Mouse (Mus musculus): ENCODE results near the gene Stk31. TPM values are rescaled to one million over a fixed set of nuclear protein-coding genes. Genes with fewer than 3 reads are reported as not detected.
"Not testable (repeated sequence)": the region's sequence is repeated elsewhere in the genome, so short reads cannot be mapped to it uniquely, and the experiment has no call there.

Stk31 gene
- total RNA-seq (2021): under 1 TPM; 0.16 to 0.23 TPM
- long read RNA-seq, experiment 1: 0 reads
- long read RNA-seq, experiment 2: 0 reads

DNA sequence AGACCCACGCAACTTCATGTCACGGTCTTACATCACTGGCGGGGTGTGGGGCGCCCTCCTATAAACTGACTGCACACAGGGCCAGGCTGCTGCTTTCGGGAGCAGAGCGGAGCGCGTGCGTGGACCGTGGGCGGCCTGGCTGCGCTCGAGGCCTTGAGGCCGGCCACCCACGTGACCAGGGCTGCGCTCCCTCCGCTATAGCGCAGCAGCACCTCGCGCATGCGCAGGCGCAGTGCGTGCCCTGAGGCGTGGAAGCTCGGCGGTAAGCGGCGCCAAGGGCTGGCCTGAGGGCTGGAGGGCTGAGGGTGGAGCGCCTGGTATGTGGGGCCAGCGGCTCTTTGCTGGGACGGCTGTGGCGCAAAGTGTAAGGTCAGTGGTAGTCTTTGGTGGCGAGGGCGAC is at the start of gene Stk31:
Gene Stk31, plus strand, starts transcription at position 289 of the 400 bp plus-strand sequence.
- intact Hi-C loops (cut with DNase I; ENCODE audit: low total_unique reads): loop anchor here (5.0 to 10.0 kb wide), 3 partner anchors 123 to 351 kb away; no protein-coding TSS in a partner anchor
- peak; percentile 33 for DNase-seq

DNA sequence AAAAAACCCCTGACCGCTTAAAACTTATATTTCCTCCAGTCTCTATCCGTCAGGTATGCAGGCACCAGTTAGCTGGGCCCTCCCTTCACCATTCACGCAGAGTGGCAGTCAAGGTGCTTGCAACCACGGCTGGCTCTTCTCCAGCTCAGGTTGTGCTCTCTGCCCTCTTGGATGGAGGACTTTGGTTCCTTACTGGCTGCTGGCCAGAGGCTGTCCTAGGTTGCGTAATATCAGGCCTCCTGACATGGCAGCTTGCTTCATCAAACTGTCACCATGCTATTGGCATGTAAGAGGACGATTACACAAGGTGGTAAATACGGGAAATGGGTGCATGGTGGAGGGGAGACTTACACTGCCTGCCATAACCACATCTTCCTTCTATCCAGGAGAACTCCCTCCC is 45.6 kb upstream of the Stk31 start:
- intact Hi-C loops (cut with DNase I; ENCODE audit: low total_unique reads): no loop called here
- DNase-seq: no peak

DNA sequence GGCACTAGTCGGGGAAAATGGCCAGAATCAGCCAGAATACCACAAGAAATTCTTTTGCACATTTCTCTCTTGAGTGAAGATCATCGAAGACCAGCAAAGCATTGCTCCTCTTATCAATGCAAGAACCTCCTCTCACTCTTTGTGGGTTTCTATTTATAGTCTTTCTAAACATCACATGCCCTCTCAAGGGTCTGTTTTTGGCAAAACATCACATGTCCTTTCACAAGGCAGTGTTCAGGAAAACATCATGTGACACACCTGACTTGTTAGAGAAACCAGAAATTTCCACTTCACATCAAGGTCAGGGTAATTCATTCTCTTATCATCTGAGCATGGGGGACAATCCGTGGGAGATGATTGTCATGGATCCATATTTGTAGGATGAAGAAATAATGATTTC is 40.8 kb upstream of the Stk31 start:
- no peak for DNase-seq
- intact Hi-C loops (cut with DNase I; ENCODE audit: low total_unique reads): no loop called here

DNA sequence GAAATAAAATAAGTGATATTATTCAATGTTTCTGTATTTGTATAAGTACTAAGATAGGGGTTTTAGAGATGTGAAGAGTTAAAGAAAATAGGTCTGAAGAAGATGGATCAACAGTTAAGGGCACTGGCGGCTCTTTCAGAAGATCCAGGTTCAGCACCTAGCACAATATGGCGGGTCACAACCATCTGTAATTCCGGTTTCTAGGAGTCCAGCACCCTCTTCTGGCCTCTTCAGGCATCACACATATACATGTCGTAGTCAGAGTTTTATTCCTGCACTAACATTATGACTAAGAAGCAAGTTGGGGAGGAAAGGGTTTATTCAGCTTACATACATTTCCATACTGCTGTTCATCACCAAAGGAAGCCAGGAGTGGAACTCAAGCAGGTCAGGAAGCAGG is 40.2 kb upstream of the Stk31 start:
- DNase-seq: no peak
- intact Hi-C loops (cut with DNase I; ENCODE audit: low total_unique reads): no loop called here

DNA sequence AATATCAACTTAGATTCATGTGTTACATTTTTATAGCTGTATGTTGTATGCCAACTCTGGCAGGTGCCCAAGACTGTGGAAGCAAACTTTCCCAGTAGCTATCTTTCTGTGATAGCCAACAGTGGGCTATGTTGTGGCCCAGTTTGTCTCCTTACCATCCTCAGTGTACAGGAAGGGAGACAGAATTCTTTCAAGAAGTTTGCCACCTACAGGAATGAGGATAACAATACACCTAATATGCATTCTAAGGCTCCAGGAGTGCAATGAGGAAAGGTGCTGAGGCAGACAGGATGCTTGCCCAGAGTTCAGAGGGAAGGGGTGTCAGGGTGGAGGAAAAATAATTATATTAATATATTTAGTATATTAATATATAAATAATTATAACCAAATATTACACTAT is 35.0 kb upstream of the Stk31 start:
- DNase-seq: no peak
- intact Hi-C loops (cut with DNase I; ENCODE audit: low total_unique reads): no loop called here

DNA sequence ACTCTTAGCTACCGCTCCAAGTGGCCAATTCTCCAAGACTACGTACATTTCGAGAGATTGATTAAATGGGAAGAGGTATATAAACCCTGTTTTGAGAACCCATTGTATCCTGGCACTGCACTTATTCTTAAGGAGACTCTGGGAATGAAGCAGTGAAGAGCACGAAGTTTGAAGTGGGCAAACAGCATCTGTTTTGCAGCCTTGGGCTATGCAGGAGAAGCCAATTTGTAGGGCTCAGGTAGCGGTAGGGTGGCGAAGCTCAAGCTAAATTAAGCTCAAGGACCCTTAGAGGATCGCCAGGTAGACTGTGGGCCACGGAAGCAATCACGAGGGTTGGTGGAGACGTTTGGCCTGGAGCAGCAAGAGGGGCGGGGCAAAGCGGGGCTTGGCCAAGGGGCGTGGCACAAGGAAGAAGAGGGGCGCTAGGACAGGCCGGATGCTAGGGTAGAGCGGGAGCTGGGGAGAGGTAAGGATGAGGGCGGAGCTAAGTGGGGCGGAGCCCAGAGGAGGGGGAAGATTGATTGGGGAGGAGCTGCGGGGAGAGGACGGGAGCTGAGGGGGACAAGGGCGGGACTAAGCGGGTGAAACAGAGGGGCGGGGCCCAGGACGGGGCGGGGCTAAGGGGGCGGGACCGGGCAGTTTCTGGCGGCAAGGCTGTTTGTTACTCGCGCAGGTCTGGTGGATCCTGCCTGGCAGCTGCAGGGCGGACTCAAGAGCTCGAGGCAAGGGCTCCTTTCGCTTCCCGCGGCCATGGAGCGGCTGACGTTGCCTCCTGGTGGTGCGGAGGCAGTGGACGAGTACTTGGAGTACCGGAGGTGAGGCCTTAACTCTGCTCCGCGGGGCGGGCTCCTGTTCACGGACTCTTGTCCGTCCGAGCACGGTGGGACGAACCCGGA is 28.0 kb upstream of the Stk31 start, which contains the start of gene Fam221a:
Gene Fam221a, plus strand, starts transcription at position 581 of the 896 bp plus-strand sequence.
- intact Hi-C loops (cut with DNase I; ENCODE audit: low total_unique reads): no loop called here

DNA sequence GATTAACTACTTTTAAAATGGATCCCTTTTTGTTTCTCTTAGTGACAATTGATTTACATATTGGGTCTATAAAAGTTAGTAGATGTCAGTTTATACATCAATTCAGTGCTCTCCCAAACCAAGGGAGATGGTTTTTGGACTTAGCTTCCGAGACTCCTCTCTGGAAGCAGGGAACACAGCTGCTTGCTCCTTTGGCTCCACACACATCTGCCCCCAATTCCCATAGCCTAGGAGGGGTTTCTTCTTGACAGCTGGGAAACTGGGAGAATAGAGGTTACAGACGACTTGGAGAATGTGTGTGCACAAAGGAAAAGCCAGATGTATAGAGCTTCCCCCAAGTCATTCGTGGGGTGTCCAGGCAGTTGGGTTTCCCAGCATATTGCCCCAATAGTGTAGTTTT is 27.2 kb upstream of the Stk31 start:
- DNase-seq: no peak

More for the DNA sequence above, 28.0 kb upstream of the Stk31 start, which contains the start of gene Fam221a:
- DNase-seq: peak; percentile 73

DNA sequence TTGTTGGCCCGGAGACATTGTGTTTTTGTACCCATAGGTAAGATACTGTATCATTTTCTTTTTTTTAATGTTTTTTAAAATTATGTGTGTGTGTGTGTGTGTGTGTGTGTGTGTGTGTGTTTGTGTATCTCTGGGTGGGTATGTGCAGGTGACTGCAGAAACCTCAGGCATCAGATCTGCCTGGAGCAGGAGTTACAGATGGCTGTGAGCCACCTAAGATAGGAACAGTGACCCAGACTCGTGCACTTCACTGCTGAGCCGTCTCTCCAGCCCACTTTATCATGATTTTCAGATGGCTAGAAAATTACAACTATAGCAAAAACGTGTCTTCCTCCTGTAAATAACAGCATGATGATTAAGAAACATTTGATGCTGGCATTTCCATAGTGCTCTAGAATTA is 22.7 kb upstream of the Stk31 start:
- no peak for DNase-seq
- intact Hi-C loops (cut with DNase I; ENCODE audit: low total_unique reads): no loop called here

More for the DNA sequence above, 27.2 kb upstream of the Stk31 start:
- intact Hi-C loops (cut with DNase I; ENCODE audit: low total_unique reads): no loop called here

DNA sequence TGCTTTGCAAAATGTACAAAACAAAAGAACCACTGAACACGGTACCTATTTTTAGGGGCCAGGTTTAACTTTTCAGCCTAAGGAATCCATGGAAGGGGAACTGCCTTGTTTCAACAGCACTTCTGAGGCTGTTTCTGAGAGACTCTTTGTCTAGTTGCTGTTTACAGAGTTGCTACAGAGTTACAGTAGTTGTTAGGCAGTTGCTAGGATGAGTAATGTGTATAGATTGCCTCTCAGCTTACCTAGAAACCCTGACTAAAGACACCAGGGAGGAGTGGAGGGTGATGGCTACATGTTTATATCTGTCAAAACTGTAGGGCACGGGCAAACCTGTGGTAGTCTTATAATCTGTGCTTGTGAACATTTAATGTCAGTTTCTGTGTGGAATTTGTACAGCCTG is 21.5 kb upstream of the Stk31 start:
- DNase-seq: no peak
- intact Hi-C loops (cut with DNase I; ENCODE audit: low total_unique reads): no loop called here

DNA sequence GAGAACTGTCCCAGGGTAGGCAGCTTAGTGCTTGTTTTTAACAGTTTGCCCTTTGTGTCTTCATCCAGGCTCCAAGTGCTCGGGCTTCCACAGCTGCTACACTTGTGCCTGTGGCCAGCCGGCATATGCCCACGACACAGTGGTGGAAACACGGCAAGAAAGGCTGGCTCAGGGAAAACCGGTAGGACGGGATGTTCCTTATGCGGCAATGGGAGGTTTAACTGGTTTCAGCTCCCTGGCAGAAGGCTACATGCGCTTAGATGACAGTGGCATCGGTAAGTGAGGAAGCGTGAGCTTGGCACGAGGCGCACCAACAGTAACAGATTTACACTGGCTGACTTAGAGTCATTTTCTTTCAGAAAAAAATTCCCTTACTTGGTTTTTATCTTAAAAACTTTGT is 17.1 kb upstream of the Stk31 start:
- no peak for DNase-seq
- intact Hi-C loops (cut with DNase I; ENCODE audit: low total_unique reads): no loop called here

DNA sequence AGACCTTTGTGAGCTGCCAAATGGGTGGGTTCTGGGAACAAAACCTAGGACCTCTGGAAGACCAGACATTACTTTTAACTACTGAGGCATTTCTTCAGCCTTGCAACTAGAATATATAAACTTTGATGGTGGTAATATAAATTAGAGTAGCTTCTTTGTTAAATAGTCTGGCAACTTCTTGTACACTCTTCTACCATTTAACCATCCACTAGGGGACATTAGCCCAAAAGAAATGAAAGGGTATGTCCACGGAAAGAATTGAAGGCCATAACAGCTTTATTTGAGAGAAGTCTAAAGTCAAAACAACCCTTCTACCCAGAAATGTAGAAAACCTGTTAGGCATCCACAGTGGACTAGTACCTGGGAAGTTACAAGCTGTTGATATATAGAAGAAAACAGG is 1.1 kb upstream of the Stk31 start:
- no peak for DNase-seq
- intact Hi-C loops (cut with DNase I; ENCODE audit: low total_unique reads): loop anchor here (10.0 kb wide), 1 partner anchor 349 kb away; no protein-coding TSS in a partner anchor

DNA sequence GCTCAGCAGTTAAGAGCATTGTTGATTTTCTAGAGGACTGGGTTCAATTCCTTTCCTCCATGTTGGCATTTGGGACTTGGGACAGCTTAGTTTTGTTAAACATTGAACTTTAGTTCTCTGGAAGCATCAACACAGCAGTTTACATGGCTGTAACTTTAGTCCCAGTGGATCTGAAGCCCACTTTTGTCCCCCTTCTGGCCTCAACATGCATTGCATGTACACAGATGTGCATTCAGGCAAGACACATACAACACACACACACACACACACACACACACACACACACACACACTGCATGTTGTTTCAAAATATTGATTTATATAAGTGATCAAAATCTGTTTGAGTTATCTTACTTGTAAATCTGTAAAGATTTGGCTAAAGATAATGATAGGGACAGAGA is 2.1 kb downstream of the Stk31 start:
- no peak for DNase-seq
- intact Hi-C loops (cut with DNase I; ENCODE audit: low total_unique reads): loop anchor here (5.0 to 10.0 kb wide), 3 partner anchors 125 to 353 kb away; no protein-coding TSS in a partner anchor

DNA sequence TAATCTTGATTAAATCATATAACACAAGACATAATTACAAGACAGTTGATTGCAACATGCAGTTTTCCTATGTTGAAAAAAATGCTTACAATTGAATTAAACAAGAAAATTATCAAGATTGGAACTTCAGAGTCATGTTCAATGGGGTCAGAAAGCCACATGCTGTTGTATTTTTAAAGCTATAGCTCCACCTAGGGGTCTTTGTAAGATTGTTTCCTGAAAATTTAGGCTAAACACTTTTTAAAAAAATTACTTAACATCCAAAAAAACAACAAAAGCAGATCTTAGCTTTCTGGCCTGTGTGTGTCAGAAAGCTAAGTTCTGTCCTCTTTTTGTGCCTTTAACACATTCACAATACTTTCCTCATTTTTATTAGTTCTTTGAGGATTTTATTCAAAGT is 3.0 kb downstream of the Stk31 start:
- intact Hi-C loops (cut with DNase I; ENCODE audit: low total_unique reads): loop anchor here (5.0 to 10.0 kb wide), 3 partner anchors 126 to 354 kb away; no protein-coding TSS in a partner anchor
- no peak for DNase-seq

DNA sequence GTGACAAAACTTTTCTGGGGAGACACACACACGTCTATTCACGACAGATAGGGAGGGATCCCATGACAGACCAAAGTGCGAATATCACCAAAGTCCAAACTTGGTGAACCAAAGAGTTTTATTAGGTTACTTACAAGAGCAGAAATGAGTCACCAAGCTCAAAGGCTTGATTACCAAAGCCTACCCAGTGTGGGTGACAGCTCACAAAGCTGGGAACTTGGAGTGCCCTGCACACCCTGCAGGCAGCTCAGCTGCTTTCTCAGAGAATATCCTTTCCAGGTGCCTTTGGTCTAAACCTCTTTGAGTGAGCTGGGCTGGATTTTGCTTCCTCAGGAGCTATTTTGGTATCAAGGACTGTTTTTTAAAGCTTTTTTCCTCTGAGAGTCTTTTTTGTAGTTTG is 15.4 kb downstream of the Stk31 start:
- no peak for DNase-seq

DNA sequence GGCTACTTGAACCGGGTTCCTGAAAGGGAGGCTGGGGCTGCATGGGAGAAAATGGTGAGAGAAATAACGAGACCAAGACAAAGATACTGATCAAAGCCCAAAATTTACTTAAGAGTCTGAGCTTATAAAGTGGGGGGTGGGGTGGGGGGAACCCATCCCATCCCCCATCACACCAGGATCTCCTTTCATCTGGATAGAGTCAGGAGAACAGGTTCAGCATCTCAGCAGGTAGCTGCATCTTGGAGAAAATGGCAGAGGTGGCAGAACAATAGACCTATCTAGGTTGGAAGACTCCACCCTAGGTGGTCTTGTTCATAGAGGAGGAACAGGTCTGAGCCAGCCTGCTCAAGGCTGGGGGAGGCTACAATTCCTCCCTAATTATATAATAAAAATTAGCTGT is 17.6 kb downstream of the Stk31 start:
- DNase-seq; intact Hi-C loops (cut with DNase I; ENCODE audit: low total_unique reads): not testable (repeated sequence)

More for the DNA sequence above, 15.4 kb downstream of the Stk31 start:
- intact Hi-C loops (cut with DNase I; ENCODE audit: low total_unique reads): no loop called here

DNA sequence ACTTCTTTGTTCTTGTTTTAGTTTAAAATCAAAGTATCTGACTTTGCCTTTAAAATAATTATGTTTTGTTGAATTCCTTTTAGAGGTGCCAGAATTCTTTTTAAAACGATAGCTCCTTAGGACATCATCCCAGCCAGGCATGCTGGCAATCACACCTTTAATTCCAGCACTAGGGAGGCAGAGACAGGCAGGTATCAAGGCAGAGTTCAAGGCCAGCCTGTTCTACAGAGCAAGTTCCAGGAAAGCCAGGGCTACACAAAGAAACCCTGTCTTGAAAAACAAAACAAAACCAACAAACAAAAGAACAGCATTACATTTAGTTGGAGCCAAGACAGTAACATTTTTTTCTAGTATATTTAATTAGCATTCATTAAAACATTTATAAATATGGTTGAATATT is 20.6 kb downstream of the Stk31 start:
- intact Hi-C loops (cut with DNase I; ENCODE audit: low total_unique reads): no loop called here
- no peak for DNase-seq

DNA sequence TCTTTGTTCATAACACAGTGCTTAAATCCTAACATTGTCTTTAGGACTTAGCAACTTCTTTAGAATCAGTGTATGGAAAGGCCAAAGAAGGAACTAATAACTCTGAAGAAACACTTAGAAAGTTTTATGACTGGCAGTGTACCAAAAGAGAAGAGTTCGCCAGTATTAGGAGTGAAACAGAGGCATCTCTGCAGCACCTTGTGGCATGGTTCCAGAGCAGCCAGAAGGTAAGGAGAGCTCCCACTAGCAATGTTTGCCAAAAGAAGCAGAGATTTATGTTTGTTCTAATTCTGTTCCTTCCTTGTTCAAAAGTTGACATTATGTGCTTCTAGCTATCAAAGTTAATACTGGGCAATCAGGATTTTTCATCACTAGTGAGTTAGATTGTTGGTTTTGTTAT is 41.9 kb downstream of the Stk31 start:
- no peak for DNase-seq

DNA sequence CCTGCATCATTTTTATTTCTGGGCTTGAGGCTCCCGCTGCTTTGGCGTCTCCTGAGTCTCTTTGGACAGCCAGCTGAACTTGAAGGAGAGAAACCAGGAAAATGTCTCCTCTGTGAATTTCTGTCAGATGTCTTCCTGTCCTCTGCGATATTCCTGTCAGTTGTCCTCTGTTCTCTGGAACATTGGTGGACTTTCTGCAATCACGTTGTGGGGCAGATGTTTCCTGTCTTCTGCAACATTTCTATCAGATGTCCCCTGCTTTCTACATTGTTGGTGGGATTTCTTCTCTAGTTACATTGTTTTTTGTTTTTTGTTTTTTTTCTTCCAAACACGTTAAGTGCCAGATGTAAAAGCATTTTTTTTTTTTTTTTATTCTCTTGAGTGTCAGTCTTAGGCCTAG is 62.7 kb downstream of the Stk31 start:
- intact Hi-C loops (cut with DNase I; ENCODE audit: low total_unique reads): no loop called here
- no peak for DNase-seq

More for the DNA sequence above, 41.9 kb downstream of the Stk31 start:
- intact Hi-C loops (cut with DNase I; ENCODE audit: low total_unique reads): no loop called here

DNA sequence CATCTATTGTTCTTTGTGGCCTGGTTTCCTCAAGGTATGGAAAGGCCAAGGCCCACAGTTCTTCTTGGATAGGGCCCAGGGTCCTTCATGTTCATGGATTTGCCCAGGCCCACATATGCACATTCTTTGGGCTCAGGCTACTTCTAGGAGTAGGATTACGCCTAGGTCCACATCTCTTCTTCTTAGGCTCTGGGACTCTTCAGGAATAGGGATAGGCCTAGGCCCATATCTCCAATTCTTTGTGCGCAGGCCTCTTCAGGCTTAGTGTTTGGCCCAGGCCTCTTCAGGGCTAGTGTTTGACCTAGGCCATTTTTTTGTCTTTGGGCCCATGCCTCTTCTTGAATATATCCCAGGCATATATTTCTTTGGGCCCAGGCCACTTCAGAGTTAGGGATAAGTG is 87.8 kb downstream of the Stk31 start:
- no peak for DNase-seq

DNA sequence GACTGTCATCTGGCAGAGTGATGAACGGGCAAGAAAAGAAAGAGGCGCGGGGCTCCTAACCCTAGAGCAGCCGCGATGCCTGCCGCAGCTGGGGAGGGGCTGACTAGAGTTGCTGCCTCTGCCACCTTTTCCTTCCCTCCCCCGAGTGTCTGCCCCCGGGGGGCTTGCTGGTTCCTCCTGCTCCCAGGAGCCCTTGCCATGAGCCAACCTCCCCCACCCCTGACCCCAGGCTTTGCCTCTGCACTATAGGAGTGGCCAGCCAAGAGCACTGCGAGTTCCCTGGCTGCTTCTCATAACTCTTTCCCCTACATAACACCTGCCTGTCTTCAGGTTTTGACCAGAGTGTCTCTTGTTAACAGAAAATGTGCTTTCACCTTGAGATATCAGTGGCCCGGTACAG is 96.1 kb downstream of the Stk31 start:
- intact Hi-C loops (cut with DNase I; ENCODE audit: low total_unique reads): no loop called here
- DNase-seq: no peak

More for the DNA sequence above, 87.8 kb downstream of the Stk31 start:
- intact Hi-C loops (cut with DNase I; ENCODE audit: low total_unique reads): no loop called here

DNA sequence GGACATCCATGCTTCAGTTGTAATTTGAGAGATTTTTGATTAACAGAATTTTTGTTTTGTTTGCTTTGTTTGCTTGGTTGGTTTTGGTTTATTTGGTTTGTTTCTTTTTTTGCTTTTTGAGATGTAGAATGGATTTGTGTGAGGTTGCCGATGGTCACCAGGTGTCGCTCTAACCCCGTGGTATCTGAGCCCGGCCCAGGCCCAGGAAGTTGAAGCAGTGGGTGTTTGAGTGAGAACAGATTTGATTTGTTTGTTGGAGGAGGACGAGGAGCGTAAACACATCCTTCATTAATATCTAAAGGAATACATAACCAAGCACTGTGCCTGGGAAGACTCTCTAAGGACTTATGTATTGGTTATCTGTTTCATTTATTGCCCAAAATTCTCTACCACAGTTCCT is 123.6 kb downstream of the Stk31 start:
- intact Hi-C loops (cut with DNase I; ENCODE audit: low total_unique reads): loop anchor here (5.0 kb wide), 1 partner anchor 773 kb away; no protein-coding TSS in a partner anchor
- DNase-seq: peak; percentile 62
